Mouse (Mus musculus): ENCODE measurements around the gene Tns3.

The Tns3 gene

DNA sequence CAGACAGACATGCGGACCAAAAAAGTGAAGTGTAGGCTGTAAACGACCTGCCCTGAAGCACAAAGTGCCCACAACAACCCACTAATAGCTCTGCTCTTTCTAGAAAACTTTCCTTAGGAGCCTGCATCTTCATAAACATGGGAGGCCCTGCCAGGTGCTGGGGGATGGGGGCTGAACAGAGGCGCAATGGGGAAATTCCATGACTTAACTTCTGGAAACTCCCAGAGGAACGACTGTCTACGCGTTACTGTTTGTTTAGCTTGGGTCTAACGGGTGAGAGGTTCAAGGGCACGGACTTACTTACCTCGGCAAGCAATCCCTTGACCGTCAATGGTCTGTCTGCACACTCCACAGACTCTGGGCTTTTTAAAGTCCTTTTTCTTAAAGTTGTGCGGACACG is 48.9 kb downstream of the Tns3 start:
- DNase-seq: peak; percentile 62 to 64

DNA sequence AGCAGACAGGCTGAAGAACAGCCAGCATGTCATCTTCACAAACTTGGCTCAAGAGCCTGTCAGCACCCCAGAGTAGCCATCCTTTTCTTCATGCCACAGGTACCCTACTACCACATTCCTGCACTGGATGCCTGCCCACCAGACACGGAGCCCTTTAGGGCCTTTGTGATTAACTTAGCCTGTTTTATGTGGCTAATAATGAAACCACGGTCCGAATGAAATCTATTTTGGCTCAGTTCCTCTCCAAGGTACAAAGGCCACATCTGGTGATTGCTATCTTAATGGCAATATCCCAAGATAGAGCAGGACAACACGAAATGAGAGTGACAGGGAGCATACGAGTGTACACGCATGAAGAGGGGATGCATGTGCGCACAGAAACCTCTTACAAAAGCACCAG is 53.9 kb downstream of the Tns3 start:
- DNase-seq: peak; percentile 63 to 64

DNA sequence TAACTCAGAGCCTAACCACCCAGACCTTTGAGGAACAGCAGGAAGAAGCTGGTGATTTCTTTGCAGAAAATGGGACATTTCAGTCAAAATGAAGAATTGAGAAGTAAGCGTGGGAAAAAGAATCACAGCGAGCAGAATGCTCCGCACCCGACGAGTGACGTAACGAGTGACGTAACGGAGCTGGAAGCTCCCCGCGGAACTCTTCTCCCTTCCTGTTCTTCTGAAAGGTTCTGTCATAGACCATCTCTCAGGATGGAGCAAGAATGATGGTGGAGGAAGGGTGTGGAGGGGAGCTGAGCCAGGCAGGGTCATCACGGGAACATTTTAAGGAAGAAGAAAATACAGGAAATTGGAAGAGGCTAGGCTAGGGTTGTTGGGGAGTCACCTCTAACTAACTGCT is 54.5 kb downstream of the Tns3 start:
- DNase-seq: no peak

DNA sequence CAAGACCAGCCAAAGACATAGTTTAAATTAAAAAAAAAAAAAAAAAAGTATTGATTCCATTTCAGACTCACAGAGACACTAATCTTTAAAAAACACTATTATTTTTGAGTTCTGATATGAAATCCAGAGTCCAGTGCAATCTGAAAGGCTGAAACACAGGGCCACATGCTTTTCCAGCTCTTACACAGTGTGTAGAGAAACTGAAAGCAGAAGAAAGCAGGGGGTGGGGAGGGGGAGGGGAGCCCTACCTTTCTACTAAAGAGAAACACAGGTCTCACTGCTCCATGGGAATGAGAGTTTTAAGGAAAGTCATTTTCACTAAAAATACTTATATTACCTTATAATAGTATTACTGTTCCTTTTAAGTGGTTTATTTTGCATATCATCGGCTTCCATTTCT is 57.2 kb downstream of the Tns3 start:
- no peak for DNase-seq

DNA sequence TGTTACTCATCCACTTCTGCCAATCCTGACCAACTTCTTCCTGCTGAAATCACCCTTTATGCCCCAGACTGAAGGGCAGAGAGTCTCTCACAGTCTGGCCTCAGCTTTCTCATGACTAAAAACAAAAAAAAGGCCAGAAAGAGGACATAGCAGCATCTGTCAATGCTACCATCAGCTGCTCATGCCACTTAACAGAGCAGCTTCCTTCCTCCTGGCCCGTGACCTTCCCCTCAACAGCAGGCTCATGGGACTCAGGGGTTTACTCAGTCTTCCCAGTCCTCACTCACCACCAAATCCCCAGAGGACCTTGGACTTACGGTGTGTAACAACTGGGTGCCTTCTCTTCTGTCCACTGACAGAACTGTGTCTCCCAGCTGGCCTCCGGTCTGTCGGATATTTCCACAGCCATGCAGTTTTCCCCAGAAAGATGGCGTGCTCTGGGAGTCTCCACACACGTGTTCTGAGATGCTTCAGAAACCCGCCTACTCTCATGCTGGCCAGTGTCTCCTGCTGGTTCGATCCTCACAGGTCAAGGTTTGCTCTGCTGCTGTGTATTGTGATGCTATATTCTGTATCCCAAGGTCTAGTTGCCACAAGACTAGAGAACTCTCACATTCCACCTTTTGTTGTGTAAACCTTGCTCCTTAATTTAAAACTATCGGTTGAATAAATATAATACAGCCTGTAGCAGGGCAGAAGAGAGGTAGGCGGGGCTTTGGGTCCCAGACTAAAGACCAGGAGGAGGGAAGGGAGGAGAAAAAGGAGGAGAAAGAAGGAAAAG is 59.4 kb downstream of the Tns3 start:
- DNase-seq: no peak

DNA sequence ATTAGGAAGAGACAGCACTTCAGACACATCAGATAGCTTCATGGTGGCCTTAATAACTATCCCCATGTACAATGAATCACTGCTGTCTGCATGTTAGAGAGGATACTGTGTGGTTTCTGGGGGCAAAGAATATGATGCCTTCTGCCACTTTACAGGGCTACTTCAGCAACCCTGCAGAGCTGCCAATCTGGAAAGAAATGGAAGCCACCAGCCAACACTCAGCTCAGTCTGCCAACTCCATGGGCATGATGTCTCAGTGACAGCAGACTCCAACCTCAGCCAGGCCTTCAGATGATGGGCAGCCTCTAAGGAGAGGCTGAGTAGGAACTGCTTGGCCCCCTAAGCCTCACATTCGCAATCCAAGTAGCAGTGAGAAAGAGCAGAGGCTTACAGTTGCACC is 61.7 kb downstream of the Tns3 start:
- DNase-seq: no peak

DNA sequence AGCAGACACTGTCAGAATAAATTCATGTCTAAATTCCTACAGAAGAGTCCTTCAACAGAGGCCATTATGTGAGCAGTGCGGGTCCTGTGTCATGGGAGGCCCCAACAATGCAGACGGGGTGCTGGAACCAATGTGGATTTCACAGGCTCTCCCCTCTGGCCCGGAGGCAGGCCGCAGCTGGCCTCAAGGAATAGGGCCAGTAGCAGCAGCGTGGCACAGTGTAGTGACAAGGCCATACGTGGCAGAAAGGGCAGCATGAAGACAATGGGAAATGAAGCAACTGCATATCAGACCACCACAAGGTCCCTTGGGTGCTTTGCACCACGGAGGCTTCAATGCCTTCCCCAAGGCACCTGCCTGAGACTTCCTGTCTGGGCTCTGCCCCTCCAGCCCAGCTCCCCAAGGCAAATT is 62.9 kb downstream of the Tns3 start:
- no peak for DNase-seq

DNA sequence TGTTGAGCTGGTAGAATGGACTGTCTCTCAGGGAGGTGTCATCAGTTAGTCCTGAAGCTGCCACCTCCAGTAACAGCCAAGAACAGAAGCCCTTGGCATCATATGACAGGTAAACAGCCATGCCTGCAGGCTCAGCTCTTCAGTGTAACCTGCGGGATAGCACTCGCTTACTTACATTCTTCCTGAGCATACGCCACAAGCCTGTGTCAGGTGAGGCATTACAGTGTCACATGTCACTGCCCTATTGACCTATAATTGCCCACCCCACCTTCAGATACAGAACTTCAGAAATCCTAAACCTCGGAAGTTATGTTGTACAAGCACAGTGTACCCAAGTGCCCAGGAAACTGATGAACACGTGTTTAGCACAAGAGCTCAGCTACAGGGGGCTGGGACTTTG is 68.7 kb downstream of the Tns3 start:
- no peak for DNase-seq

DNA sequence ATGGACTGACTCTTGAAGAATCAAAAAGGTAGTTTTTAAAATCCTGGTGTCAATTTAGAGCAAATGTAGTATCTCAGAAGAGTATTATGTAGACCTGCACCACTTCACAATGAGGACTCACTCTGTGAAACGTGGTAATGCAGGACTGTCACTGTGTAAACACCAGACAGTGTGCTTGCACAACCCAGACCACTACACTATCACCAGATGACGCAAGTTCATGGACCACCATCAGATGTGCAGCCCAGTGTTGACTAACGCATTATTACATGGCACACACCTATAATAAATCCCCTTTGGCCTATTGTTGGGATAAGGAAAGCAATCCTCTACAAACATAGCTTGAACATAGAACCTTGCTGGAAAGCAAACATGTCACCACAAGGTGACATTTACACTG is 71.2 kb downstream of the Tns3 start:
- no peak for DNase-seq

DNA sequence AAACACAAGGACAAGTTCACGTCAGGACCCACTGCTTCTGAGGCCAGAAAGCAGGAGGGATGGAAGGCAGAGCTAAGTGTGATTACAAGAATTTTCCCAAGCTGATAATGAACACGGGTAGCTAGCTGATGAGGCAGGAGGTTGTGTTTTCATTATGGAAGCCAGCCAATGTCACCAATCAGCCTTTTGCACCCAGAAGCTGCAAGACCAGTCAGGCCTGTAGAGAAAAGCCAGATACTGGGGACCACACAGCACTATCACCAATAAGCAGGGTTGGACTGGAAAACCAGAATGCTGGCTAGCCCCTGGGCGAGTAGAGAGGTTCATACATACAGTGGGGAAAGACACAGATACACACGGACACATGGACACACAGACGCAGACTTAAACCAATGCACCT is 73.1 kb downstream of the Tns3 start:
- no peak for DNase-seq

DNA sequence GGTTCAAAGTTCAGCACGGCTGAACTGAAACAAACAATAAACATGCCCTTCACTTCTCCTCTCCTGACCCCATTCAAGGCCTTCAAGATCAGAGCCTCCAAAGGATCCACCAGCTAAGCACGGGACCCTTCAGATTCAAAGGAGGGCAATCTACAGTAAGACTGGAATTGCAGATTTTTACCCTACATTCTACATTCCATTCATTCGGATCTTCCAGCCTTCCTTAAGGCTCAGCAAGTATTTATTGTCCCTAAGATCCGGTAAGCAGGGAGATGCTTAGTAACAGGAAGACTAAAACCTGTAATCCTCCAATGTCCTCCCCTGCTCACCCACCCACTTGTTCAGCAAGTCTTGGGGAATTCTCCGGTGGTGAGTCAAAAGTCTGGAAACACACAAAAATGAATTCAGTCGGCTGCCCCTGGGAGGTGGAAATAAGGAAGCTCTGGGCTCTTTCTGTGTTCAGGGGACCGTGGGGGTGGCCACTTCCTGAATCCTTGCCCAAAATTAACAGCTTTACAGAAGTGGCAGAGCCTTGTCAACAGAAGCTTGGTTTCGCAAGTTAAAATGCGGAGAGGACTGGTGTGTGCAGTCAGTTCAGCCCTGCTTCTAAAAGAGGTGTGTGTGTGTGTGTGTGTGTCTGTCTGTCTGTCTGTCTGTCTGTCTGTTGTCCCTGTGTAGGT is 75.0 kb downstream of the Tns3 start:
- peak; percentile 39 to 47 for DNase-seq

DNA sequence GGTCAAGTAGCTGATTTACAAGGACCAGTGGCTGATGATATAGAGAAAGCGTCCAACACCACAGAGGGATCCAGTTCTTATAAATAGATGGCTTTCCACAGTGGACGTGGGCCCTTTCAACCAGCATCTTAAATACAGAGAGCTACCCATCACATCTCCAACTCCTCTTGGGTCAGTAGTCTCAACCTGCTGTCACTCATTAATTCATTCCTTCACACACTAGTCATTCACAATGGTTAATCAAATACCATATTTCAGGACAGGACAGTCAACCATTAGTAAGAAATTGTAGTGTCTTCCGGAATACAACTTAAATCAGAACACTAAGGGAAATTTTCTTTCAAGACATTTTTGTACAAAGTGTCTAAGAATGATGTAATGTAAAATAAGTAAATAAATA is 76.4 kb downstream of the Tns3 start:
- DNase-seq: no peak

DNA sequence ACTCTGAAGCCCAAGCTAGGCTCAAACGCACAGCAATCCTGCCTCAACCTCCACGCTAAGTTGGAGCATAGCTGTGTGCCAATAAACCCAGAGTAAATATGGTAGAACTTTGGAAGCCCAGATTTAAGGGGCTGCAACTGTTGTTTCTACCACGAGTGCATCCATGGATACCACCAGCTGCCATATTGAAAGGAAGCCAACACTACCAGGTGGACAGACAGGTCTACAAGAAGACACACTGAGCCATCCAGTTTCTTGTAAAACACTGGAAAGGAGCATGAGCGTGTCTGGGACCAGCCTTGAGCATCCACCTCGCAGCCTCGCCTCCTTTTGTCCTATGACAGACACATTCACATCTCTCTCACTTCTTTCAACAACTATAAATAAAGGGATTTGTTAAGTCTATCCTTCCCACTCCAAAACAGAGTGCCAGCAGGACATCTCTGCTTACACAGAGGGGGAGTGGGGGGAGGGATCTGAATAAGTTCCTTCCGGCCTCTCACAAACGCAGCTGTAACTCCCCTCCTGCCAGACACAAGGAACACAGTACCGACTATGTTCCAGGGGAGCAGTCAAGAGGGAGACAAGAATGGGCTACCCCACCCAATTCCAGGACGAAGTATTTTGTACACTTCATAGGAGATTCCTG is 77.2 kb downstream of the Tns3 start:
- DNase-seq: no peak

DNA sequence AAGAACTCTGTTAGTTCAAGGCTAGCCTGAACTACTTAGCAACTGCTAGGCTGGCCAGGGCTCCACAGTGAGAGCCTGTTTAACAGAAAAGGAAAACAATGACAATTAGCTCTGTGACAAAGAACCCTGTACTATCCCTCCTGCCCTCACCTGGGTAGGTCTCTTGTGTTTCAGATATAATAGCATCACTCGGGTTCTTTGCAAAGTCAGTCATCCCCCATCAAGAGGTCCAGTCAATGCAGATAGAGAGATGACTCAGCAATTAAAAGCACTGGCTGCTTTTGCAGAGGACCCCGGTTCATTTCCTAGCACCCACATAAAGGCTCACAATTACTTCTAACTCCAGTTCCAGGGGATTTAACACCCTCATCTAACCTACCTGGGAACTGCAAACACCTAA is 78.0 kb downstream of the Tns3 start:
- DNase-seq: no peak

DNA sequence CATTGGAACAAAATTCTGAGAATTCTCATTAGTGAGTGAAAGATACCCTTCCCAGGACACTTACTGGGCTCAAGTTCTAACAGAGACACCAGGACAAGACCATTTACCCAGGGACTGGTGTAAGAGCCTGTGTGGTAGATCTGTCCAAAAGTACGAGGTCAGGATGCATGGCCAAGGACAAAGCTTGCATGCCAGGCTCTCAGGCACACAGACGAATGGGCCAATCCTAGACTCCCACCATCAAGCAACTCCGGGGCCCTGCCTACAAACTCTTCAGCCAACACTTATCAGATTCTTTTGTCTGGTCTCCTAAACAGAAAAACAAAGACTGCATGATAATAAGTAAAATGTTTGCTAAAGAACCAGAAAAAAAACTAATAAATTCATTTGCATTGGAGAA is 78.6 kb downstream of the Tns3 start:
- DNase-seq: no peak

DNA sequence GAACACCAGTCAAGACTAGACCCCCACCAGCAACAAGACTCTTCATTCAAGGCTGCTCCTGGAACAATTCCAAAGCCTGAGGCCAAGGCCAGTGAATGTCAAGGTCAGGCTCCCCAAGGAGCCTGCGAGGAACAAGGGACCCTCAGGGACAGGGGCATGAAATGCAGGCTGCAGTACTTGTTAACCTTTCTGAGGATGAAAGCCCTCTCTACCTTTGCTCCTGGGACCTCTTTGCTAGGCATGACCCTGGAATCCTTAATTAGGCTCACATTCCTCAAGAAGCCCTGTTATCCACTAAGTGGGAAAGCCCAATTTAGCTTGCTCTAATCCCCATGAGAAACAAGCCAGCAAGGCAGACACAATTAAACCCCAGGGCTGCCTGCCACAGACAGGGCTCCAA is 79.4 kb downstream of the Tns3 start:
- DNase-seq: no peak

DNA sequence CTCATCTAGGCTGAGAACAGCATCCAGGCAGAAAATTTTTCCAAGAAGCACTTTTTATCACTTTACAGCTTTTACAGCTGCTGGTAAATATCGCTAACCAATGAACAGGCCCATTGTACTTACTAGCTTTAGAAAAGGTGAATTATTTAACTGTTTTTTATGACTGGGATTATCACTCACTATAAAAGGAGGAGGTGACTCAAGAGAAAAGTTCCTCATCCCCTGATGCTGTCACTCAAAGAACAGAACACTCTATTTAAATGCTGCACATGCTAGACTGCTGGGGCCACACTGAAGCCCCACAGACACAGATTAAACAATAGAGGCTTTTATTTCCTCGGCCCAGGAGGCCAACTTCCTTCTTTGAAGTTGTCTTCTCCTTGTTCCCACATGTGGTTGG is 80.0 kb downstream of the Tns3 start:
- DNase-seq: no peak

DNA sequence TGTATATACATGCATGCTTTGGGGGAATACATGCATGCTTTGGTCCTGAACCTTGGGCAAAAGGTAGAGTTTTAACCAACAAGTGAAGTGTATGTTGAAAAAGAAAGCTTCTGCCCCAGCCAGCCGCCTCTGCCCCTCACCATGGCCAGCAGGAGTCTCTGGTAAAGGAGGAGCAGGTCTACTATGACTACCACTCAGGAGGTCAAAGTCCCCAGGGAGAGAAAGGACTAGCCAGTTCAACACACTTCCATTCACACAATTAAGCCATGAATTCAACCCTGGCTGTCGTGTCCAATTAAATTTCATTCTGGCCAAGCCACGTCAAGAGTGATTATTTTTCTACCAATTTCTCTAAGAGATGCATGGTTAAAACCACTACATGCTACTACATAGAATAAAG is 81.2 kb downstream of the Tns3 start:
- DNase-seq: peak; percentile 39 to 41

DNA sequence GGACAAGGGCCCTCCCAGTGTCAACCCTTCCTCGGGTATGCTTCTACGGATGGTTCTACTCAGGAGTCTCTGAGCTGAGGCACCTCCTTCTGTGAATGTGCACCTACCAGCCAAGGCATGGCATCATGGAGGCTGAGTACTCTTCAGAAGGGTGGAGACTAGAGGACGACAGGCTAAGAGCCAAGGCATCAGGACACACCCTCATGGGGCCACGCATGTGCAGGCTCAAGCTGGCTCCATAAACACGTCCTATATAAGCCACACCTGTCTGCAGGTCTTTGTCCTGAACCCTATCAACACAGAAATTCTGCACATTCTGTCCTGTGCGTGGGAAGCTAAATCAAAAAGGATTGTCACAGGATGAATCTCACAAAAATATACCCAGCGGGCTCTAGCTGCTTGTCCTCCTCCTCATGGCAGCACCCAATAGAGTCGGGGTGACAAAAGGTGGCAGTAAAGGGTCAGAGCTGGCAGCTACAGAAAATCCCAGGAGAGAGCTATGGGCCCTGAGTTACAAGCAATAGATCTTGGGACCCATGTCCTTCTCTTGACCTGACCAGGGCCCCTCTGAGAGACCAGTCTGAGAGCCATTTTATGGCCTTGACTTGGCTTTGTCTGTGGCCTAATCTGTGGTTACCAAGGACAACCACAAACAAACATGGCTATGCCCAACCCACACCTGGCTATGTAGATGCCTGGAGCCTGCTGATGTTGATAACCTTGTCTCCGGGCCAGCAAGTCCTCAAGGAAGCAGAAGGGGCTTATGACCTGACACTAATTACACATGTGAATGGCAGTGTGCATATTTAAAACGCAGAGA is 82.0 kb downstream of the Tns3 start:
- DNase-seq: no peak

DNA sequence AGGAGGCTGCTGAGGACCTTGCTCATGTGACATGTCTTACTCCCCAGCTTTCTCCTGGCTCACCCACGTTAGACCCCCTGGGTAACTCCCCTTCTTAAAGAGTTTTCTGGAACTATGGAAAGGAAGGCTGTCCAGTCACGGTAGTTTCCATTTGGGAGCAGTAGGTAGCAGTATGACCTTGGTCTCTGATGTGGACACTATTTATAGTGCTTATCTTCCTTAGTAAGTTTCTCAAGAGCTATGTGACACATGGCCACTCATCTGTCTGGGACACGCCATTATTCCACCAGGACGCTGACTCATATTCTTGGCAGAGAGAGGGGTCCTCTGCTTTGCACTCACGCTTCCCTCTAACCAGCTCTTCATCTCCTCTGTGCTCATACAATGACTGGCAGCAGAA is 84.5 kb downstream of the Tns3 start:
- DNase-seq: no peak

DNA sequence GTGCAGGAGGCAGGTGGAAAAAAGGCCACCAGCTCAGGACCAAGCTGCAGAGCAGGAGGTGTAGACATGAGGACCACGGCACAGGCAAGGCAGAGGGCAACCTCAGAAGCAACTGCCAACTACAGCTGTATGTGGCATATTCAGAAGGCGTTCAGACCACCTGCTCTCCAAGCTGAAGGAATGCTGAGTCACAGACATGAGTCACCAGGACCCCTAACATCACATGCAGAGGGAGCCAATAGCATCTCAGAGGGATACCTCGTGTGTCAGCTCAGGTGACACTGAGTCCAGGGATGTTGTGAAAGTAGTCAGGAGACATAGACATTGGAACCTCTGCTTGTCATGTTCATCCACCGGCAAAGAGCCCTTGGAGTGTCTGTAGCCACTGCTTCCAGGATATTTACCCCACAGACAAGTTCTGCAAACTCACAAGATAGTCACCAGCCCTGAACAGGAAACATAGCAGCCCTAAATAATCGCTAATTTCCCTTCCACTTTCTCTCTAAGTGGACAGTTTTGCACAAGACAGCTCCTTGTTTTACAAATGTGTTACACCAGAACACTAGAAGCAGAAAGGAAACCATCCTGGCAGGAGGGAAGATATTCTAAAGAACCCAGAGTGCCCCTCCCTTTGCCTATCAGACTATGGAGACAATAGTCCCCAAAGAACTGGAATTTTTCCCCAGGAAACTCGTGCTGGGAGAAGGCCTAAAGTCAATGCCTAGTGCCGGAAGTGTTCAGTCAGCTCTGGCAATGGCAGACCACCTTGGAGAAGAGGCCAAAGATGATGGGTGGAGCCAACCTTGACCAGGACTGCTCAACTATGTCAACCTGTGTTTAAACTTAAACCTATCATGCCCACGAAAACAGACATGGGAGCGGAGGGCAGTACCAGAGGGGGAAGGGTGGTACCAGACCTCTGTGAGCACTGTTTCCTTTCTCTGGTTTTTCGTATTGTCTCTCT is 88.8 kb downstream of the Tns3 start:
- DNase-seq: no peak

DNA sequence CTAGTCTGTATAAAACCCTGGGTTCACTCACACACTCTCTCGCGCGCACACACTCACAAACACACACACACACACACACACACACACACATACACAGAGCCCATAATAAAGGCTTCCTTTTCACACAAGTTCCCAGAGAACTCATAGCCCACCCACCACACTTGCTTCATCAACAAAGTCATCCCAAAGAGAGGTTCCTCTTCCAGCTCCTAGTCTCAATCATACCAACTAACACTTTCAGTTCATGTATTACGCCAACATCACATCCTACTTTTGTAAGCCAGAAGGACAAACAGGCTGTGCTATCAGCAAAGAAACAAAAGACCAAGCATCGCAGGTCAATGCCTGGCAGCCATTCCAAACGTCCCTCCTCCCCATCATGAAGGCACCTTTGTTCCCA is 89.8 kb downstream of the Tns3 start:
- no peak for DNase-seq

All from kidney, postnatal 36 days (tissue).